Comparison of ENCODE assay signal across 8 mouse cellular contexts in genomic region chr17:80127331-80128251, GRCm38 (mm10). TPM values are rescaled to one million over a fixed set of nuclear protein-coding genes. Genes with fewer than 3 reads are reported as not detected.
A peak's percentile ranks its signal among the peaks of the same experiment; 100 is the strongest.
DNase-seq lines count a peak whose midpoint lies in the region; ATAC-seq lines count a peak whose summit lies in the region.

Gene Galm (plus strand): TSS chr17:80127471.

- no peak within 1 kb of the TSS for H3K27ac ChIP-seq in hindbrain, embryonic 16.5 days (ENCODE audit: low read depth, low read length)

- peak within 1 kb of the TSS; percentile 62 for H3K4me2 ChIP-seq in hindbrain, embryonic 16.5 days (ENCODE audit: low read length)

- no peaks in the 10 kb centered on the region for H3K36me3 ChIP-seq in hindbrain, embryonic 16.5 days (ENCODE audit: control insufficient read depth, insufficient read depth, low read length)

- DNase-seq in adrenal gland, adult (ENCODE audit: inconsistent age in 2 of 2, low spot score in 1 of 2) = peak; percentile 71 to 93
- peak; percentile 67 for DNase-seq in gastrocnemius, postnatal 10 days
- DNase-seq in left cerebral cortex, adult 18-20 months (ENCODE audit: low spot score in 2 of 2) = peak; percentile 39 to 47
- DNase-seq in lung, postnatal 4 days = peak; percentile 64 to 70
- DNase-seq in retina, postnatal 1 day = peak; percentile 67
- DNase-seq in urinary bladder, postnatal 4 days (ENCODE audit: low spot score in 2 of 2) = peak; percentile 57 to 74

- no peaks in the 10 kb centered on the region for H3K9me3 ChIP-seq in hindbrain, embryonic 16.5 days (ENCODE audit: control insufficient read depth, low read length)

- WGBS in hindbrain, embryonic 16.5 days = 7% methylated on average over 30 of the region's 30 CpGs

- H3K4me1 ChIP-seq in hindbrain, embryonic 16.5 days (ENCODE audit: control insufficient read depth, insufficient read depth, low read depth, low read length) = peaks cover 4% of the 10 kb centered on the region

- H3K4me3 ChIP-seq in hindbrain, embryonic 16.5 days (ENCODE audit: low read length) = peak within 1 kb of the TSS; percentile 52

- ATAC-seq in common myeloid progenitor, adult 5-6 weeks (replicated peaks; ENCODE audit: low read depth, poor library complexity, severe bottlenecking) = peak; percentile 78
- ATAC-seq in hindbrain, embryonic 16.5 days = peak; percentile 83

- peak within 1 kb of the TSS; percentile 53 for H3K9ac ChIP-seq in hindbrain, embryonic 16.5 days (ENCODE audit: low read depth, low read length)

- H3K27me3 ChIP-seq in hindbrain, embryonic 16.5 days (replicated peaks; ENCODE audit: control insufficient read depth, insufficient read depth, low read length) = no peaks in the 10 kb centered on the region

RNA-seq across cellular contexts. Expression of gene Galm, which starts in this region (rescaled TPM):
- total RNA-seq in common myeloid progenitor, adult 5-6 weeks (2017) = 2.3 and 3.1 TPM in 2 replicates
- 1 to 10 TPM; 2.1 to 2.5 TPM for total RNA-seq in gastrocnemius, postnatal 10 days (2021)
- polyA plus RNA-seq in hindbrain, embryonic 16.5 days (2015; fragmentation: Nextera tagmentation; extraction: Ambion mirVana) = 2.8 and 3.7 TPM in 2 replicates
- 1 to 10 TPM; 2.3 to 2.8 TPM for total RNA-seq in left cerebral cortex, adult 18-20 months (2021)
